In the genomic region with DNA sequence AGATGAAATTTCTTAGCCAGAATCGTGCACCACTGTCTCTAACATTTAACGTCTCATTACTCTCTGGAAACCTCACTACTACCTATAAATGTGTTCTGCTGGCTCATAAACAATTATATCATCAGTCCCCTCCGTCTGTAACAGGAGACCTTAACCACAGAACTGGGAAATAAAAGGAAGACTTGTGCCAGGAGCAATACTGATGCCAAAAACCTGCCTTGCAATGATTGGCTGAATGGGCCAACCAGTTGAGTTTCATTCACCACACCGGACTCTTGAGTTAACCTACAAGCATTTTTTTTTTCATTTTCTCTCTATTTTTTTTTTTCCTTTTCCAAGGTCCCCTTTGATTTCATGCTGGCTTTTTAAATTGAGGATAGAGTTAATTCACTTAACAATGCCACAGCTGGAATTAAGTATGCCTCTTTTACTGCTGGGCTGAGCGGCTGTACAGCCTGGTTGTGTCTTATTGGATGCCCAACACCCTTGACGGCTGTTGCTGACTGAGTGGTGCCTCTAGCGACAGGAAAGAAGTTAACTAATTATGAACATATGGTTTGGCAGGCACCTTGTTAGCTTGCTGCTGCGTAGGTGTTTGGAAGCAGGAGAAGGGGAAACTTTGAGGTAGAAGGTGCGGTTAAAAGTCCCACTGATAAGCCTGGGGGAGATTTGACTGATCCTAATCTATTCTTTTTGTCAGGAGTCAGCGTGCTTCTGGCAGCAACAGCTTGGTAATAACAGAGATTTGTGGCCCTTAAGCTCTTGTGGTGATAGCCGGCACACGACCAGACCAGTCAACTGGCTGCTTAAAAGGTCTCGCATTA, we compare ENCODE assay signal across 24 mouse cellular contexts. TPM values are rescaled to one million over a fixed set of nuclear protein-coding genes. Genes with fewer than 3 reads are reported as not detected.
DNase-seq lines count a peak whose midpoint lies in the region; ATAC-seq and TF ChIP-seq lines count a peak whose summit lies in the region.
"Had no signal": no experiment of that assay in that cellular context is flagged by ENCODE, and none has a peak within 500 bp of the region (broad histone marks: within the 10 kb centered on the region; RNA-seq: fewer than 3 reads in every experiment).

A gene (minus strand): TSS at position 176 of the 824 bp plus-strand sequence.

- DNase-seq in forebrain, embryonic 14.5 days (ENCODE audit: low spot score) = peak; percentile 27
- DNase-seq in midbrain, postnatal 0 days (ENCODE audit: low spot score) = peak; percentile 15
- peak; percentile 44 for DNase-seq in hindlimb bud, embryonic 11.5 days (ENCODE audit: extremely low spot score, low read depth, low spot score)
- DNase-seq in adrenal gland, postnatal 36 days = no peak
- DNase-seq: adrenal gland, postnatal 14 days; cerebellum, adult 9-10 months; heart, postnatal 36 days; kidney, postnatal 14 days; layer of hippocampus, adult 9-11 months; lung, adult 18-20 months; lung, postnatal 4 days; spleen, adult 18-20 months; thymus, adult 2 months had no signal

- no peak within 1 kb of the TSS for H3K4me3 ChIP-seq in forebrain, embryonic 14.5 days (ENCODE audit: low read depth, low read length)
- no peak within 1 kb of the TSS for H3K4me3 ChIP-seq in forebrain, embryonic 12.5 days (replicated peaks)
- no peak within 1 kb of the TSS for H3K4me3 ChIP-seq in midbrain, postnatal 0 days (ENCODE audit: low read depth, low read length)
- H3K4me3 ChIP-seq in midbrain, embryonic 13.5 days (replicated peaks) = no peak within 1 kb of the TSS
- H3K4me3 ChIP-seq: embryonic facial prominence, embryonic 12.5 days; heart, embryonic 12.5 days; midbrain, embryonic 12.5 days had no signal

- WGBS in forebrain, embryonic 14.5 days = 34% methylated on average over 13 of the region's 13 CpGs
- 40% methylated on average over 13 of the region's 13 CpGs for WGBS in forebrain, embryonic 12.5 days
- 41% methylated on average over 13 of the region's 13 CpGs for WGBS in midbrain, postnatal 0 days
- 50% methylated on average over 13 of the region's 13 CpGs for WGBS in midbrain, embryonic 13.5 days

- H3K36me3 ChIP-seq in forebrain, embryonic 14.5 days (ENCODE audit: control insufficient read depth, insufficient read depth, low read length) = no peaks in the 10 kb centered on the region
- H3K36me3 ChIP-seq in forebrain, embryonic 12.5 days (replicated peaks) = no peaks in the 10 kb centered on the region
- H3K36me3 ChIP-seq in midbrain, postnatal 0 days (ENCODE audit: insufficient read depth, low read length) = no peaks in the 10 kb centered on the region
- H3K36me3 ChIP-seq in midbrain, embryonic 13.5 days = no peaks in the 10 kb centered on the region
- H3K36me3 ChIP-seq: embryonic facial prominence, embryonic 12.5 days; heart, embryonic 12.5 days; midbrain, embryonic 12.5 days had no signal

- H3K9me3 ChIP-seq in forebrain, embryonic 14.5 days (replicated peaks; ENCODE audit: control insufficient read depth, low read length) = no peaks in the 10 kb centered on the region
- H3K9me3 ChIP-seq in forebrain, embryonic 12.5 days = no peaks in the 10 kb centered on the region
- no peaks in the 10 kb centered on the region for H3K9me3 ChIP-seq in midbrain, postnatal 0 days (ENCODE audit: low read length)
- H3K9me3 ChIP-seq in midbrain, embryonic 13.5 days = no peaks in the 10 kb centered on the region
- H3K9me3 ChIP-seq: embryonic facial prominence, embryonic 12.5 days; heart, embryonic 12.5 days; midbrain, embryonic 12.5 days had no signal

- no peak within 1 kb of the TSS for H3K9ac ChIP-seq in forebrain, embryonic 14.5 days (ENCODE audit: low read length)
- no peak within 1 kb of the TSS for H3K9ac ChIP-seq in forebrain, embryonic 12.5 days
- H3K9ac ChIP-seq in midbrain, postnatal 0 days (replicated peaks; ENCODE audit: low read length, poor library complexity, severe bottlenecking) = no peak within 1 kb of the TSS
- no peak within 1 kb of the TSS for H3K9ac ChIP-seq in midbrain, embryonic 13.5 days (replicated peaks)
- H3K9ac ChIP-seq: embryonic facial prominence, embryonic 12.5 days; heart, embryonic 12.5 days; midbrain, embryonic 12.5 days had no signal

- H3K27ac ChIP-seq in forebrain, embryonic 14.5 days (ENCODE audit: low read depth, low read length) = no peak within 1 kb of the TSS
- no peak within 1 kb of the TSS for H3K27ac ChIP-seq in forebrain, embryonic 12.5 days
- no peak within 1 kb of the TSS for H3K27ac ChIP-seq in midbrain, postnatal 0 days (ENCODE audit: low read depth, low read length)
- H3K27ac ChIP-seq in midbrain, embryonic 13.5 days = no peak within 1 kb of the TSS
- H3K27ac ChIP-seq: embryonic facial prominence, embryonic 12.5 days; midbrain, embryonic 12.5 days had no signal

- 0 out of 2 replicates have a peak, but pooled peaks have one; percentile 10 for TF ChIP-seq CTCF in midbrain, postnatal 0 days (IDR thresholded peaks at IDR 0.05)

- H3K4me1 ChIP-seq in forebrain, embryonic 14.5 days (ENCODE audit: control insufficient read depth, insufficient read depth, low read length) = no peaks in the 10 kb centered on the region
- no peaks in the 10 kb centered on the region for H3K4me1 ChIP-seq in forebrain, embryonic 12.5 days
- H3K4me1 ChIP-seq in midbrain, postnatal 0 days (ENCODE audit: insufficient read depth, low read length) = no peaks in the 10 kb centered on the region
- H3K4me1 ChIP-seq in midbrain, embryonic 13.5 days (replicated peaks) = no peaks in the 10 kb centered on the region
- H3K4me1 ChIP-seq: embryonic facial prominence, embryonic 12.5 days; heart, embryonic 12.5 days; midbrain, embryonic 12.5 days had no signal

- H3K27me3 ChIP-seq in forebrain, embryonic 14.5 days (replicated peaks; ENCODE audit: control insufficient read depth, insufficient read depth, low read length) = no peaks in the 10 kb centered on the region
- peaks cover 5% of the 10 kb centered on the region; the same call in 1 of the 2 replicates for H3K27me3 ChIP-seq in forebrain, embryonic 12.5 days
- H3K27me3 ChIP-seq in midbrain, postnatal 0 days (ENCODE audit: insufficient read depth, low read length) = no peaks in the 10 kb centered on the region
- H3K27me3 ChIP-seq in midbrain, embryonic 13.5 days = no peaks in the 10 kb centered on the region
- H3K27me3 ChIP-seq: embryonic facial prominence, embryonic 12.5 days; heart, embryonic 12.5 days; midbrain, embryonic 12.5 days had no signal

- no peak for ATAC-seq in forebrain, embryonic 14.5 days
- ATAC-seq in forebrain, embryonic 12.5 days (ENCODE audit: low FRiP score) = no peak
- no peak for ATAC-seq in midbrain, postnatal 0 days (ENCODE audit: low FRiP score)
- ATAC-seq in midbrain, embryonic 13.5 days = no peak
- ATAC-seq in megakaryocyte-erythroid progenitor cell, adult 5-6 weeks (replicated peaks; ENCODE audit: low FRiP score, low TSS enrichment, poor library complexity, severe bottlenecking) = no peak
- ATAC-seq: activated CD4-positive, CD25-positive, alpha-beta regulatory T cell, adult 4 months; intestine, postnatal 0 days had no signal

- no peak within 1 kb of the TSS for H3K4me2 ChIP-seq in forebrain, embryonic 14.5 days (ENCODE audit: low read length)
- H3K4me2 ChIP-seq in forebrain, embryonic 12.5 days = no peak within 1 kb of the TSS
- no peak within 1 kb of the TSS for H3K4me2 ChIP-seq in midbrain, postnatal 0 days (ENCODE audit: low read depth, low read length, poor library complexity, severe bottlenecking)
- H3K4me2 ChIP-seq in midbrain, embryonic 13.5 days (replicated peaks) = no peak within 1 kb of the TSS
- H3K4me2 ChIP-seq: embryonic facial prominence, embryonic 12.5 days; heart, embryonic 12.5 days; midbrain, embryonic 12.5 days had no signal

RNA-seq across cellular contexts. Expression of the gene that starts here (rescaled TPM):
- 0.27 and 0.47 TPM in 2 replicates for polyA plus RNA-seq in forebrain, embryonic 14.5 days (2014; fragmentation: Nextera tagmentation; extraction: Ambion mirVana)
- polyA plus RNA-seq in forebrain, embryonic 12.5 days (2016; fragmentation: Nextera tagmentation; extraction: Ambion mirVana) = 0.97 and 1.4 TPM in 2 replicates
- total RNA-seq in midbrain, postnatal 0 days (2014; rRNA removed) = 0.44 and 0.66 TPM in 2 replicates
- 0.06 and 0.09 TPM in 2 replicates for polyA plus RNA-seq in midbrain, postnatal 0 days (2015; fragmentation: Nextera tagmentation; extraction: Ambion mirVana)
- 0.14 and 0.52 TPM in 2 replicates for polyA plus RNA-seq in midbrain, embryonic 13.5 days (2015; fragmentation: Nextera tagmentation; extraction: Ambion mirVana)
- total RNA-seq in adrenal gland, postnatal 36 days (2021) = not detected
- total RNA-seq in megakaryocyte-erythroid progenitor cell, adult 5-6 weeks (2014; fragmentation: Nextera tagmentation) = not detected in 2 replicates
- total RNA-seq in megakaryocyte-erythroid progenitor cell, adult 5-6 weeks (2017) = not detected in 2 replicates
- total RNA-seq: adrenal gland, postnatal 14 days; granulocyte monocyte progenitor cell, adult 5-6 weeks; liver, adult 2 months had no signal
- polyA plus RNA-seq: activated CD4-positive, CD25-positive, alpha-beta regulatory T cell, adult 4 months; C2C12; heart, embryonic 12.5 days; intestine, postnatal 0 days; liver, adult 2 months; midbrain, embryonic 12.5 days had no signal

Comparison
In these comparisons a context has a peak if more than half of its experiments do, and no peak if none do; other contexts are left out.
1. Peak in DNase-seq in forebrain, embryonic 14.5 days; RNA of the gene not detected or under 1 TPM.
2. Peak in DNase-seq in midbrain, postnatal 0 days; RNA of the gene not detected or under 1 TPM.